Mouse (Mus musculus): ENCODE measurements around the gene Neu4. TPM values are rescaled to one million over a fixed set of nuclear protein-coding genes. Genes with fewer than 3 reads are reported as not detected.
"Not testable (repeated sequence)": the region's sequence is repeated elsewhere in the genome, so short reads cannot be mapped to it uniquely, and the experiment has no call there.

The Neu4 gene
- polyA plus RNA-seq, 2 experiments from 2014 or later, result 0.15 TPM; not detected in 1

- peak; percentile 57 for ATAC-seq
Observed at GRCm38 (mm10) chr1:94053530-94054216, 33.4 kb downstream of the Neu4 start.

DNA sequence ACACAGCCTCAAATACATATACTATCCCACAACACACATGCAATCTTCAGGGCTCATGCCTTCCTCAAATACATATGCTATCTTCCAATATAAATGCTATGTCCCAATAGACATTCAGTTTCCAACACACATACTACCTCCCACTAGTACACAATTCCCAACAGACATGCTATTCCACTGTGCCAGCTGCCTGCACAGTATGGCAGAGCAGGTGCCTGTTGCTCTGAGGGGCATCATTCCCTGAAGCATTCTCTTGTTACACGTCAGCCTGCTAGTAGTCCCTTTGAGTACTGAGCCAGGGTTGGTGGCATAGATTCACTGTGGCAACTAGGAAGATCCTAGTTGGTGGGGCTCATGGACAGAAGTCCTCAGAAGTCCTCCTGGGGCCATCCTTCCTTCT is 34.2 kb downstream of the Neu4 start:
- no peak for ATAC-seq

DNA sequence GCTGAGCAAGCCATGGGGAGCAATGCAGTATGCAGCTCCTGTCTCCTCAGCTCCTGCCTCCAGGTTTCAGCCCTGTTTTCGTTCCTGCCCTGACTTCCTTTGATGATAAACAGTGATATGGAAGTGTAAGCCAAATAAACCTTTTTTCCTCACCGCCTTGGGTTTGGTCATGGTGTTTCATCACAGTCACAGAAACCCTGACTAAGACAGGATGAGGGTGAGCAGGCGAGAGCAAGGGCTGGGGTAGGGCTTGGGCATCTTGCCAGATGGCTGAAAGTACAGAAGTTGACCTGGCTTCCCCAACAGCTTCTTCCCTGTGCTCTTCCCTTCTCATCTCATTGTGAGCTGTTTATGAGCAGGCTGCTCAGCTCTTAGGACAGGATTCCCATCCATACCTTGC is 35.7 kb downstream of the Neu4 start:
- peak; percentile 16 for ATAC-seq

GRCm38 (mm10) chr1:94057401-94057800 is 37.1 kb downstream of the Neu4 start:
- no peak for ATAC-seq

DNA sequence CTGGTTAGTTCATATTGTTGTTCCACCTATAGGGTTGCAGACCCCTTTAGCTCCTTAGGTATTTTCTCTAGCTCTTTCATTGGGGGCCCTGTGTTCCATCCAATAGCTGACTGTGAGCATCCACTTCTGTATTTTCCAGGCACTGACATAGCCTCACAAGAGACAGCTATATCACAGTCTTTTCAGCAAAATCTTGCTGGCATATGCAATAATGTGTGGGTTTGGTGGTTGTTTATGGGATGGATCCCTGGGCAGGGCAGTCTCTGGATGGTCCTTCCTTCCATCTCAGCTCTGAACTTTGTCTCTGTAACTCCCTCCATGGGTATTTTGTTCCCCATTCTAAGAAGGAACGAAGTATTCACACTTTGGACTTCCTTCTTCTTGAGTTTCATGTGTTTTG is 38.0 kb downstream of the Neu4 start:
- ATAC-seq, result not testable (repeated sequence)

DNA sequence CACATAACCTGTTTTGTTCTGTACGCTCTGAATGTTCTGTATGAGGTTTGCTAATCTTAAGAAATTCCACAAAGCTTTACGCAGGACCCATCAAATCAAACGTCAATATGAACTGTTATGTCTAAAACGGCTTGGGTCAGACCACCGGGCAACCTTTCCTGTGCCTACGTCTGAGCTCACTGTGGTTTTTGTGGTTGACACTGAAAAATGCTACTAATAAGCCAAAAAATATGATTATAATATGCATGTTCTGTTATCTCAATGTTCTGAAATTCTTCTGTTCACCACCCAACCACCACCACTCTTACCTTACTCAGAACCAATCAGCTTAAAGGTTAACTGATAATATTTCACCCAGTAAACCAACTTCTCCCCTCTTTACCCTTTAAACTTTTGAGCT is 54.5 kb downstream of the Neu4 start:
- ATAC-seq, result peak; percentile 27

DNA sequence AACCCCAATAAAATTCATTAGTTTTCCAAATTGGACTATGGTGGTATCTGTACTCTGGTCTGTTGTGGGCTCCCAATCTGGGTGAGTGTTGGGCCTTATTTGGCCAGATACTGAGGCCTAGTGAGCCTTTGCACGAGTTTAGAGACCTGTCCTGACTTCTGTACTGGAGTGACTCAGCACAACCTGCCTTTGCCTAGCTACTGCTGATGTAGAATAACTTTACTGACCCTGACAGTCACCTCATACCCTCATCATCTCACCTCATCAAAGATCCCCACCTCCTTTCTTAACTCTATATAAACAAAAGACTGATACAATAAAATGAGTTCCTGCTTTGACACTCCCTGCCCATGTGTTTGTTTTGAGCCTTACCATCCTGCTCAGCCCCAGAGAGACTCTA is 56.5 kb downstream of the Neu4 start:
- ATAC-seq, result no peak

Other genes with a start within 250 kb of the Neu4 start
- 100 to 1,000 TPM; 129 to 134 TPM for gene Dtymk, start 218.5 kb upstream of the Neu4 start, polyA plus RNA-seq (2017; shearing (Covaris generic))
- gene Ing5, start 216.5 kb upstream of the Neu4 start, polyA plus RNA-seq (2017; shearing (Covaris generic)), result 10 to 100 TPM; 19.8 to 21.8 TPM
- 10 to 100 TPM; 15.5 to 20.9 TPM for gene D2hgdh, start 195.5 kb upstream of the Neu4 start, polyA plus RNA-seq (2017; shearing (Covaris generic))
- not detected for gene Gal3st2, start 159.1 kb upstream of the Neu4 start, polyA plus RNA-seq (2017; shearing (Covaris generic))
- under 1 TPM in 1 of 2 experiments, not detected in 1; 0.12 TPM for gene Gal3st2b, start 102.1 kb upstream of the Neu4 start, polyA plus RNA-seq (2017; shearing (Covaris generic))
- gene Gal3st2c, start 29.9 kb upstream of the Neu4 start, polyA plus RNA-seq (2017; shearing (Covaris generic)), result under 1 TPM in 1 of 2 experiments, not detected in 1; 0.12 TPM
- 100 to 1,000 TPM; 116 to 187 TPM for gene Pdcd1, start 32.1 kb downstream of the Neu4 start, polyA plus RNA-seq (2017; shearing (Covaris generic))

All from activated CD4-positive, CD25-positive, alpha-beta regulatory T cell, adult 4 months (primary cell).